Mouse (Mus musculus) lung, adult 2 months (tissue): ENCODE results near the gene Sun2.

Experiments
- CTCF ChIP-seq: fragments of 200-500 bp; IDR thresholded peaks from 2 replicates; pipeline ENCODE4 v1.5.1; 2011; ENCODE audit warnings: mild to moderate bottlenecking, low read length, control low read depth; ENCODE audit not compliant: insufficient read depth
- POLR2A ChIP-seq: fragments of 200-500 bp; IDR thresholded peaks from 2 replicates; pipeline ENCODE4 v1.6.1; 2011; ENCODE audit warnings: low read depth, mild to moderate bottlenecking, control low read depth, low read length, borderline replicate concordance; ENCODE audit errors: extremely low read depth

GRCm38 (mm10) chr15:79747998-79748397, 5.7 kb upstream of the Sun2 start:
- no peak for TF ChIP-seq POLR2A
- peak; percentile 36; the same call in 1 of the 2 replicates for TF ChIP-seq CTCF
